Mouse (Mus musculus) lung, embryonic 14.5 days (tissue): ENCODE measurements at regions not wholly inside any gene's neighbourhood (a gene's known extent, or its start where the extent isn't known, plus 50 kb on each side); places are given as distances from the start of the nearest gene placed in this dataset.
A peak's percentile ranks its signal among the peaks of the same experiment; 100 is the strongest.

ENCODE experiments used
- ATAC-seq: fragments of 200-750 bp; cut with Nextera tagmentation; 2 replicates; pipeline ENCODE4 v1.8.0; 2017; ENCODE audit warnings: mild to moderate bottlenecking, moderate TSS enrichment, moderate library complexity; ENCODE audit not compliant: insufficient read depth
- DNase-seq: peaks from one replicate; pipeline ENCODE4 v3.0.0-alpha.2; 2015
- H3K27ac ChIP-seq: fragments of 300-500 bp; sonication (generic); 2 replicates; pipeline ENCODE4 v1.5.1; 2014; ENCODE audit warnings: low read depth, mild to moderate bottlenecking, moderate library complexity
- H3K27me3 ChIP-seq: fragments of 300-500 bp; sonication (generic); 2 replicates; pipeline ENCODE4 v1.6.1; 2014; ENCODE audit warnings: low read length, control low read depth; ENCODE audit not compliant: insufficient read depth
- H3K36me3 ChIP-seq: fragments of 300-500 bp; sonication (generic); 2 replicates; pipeline ENCODE4 v1.6.1; 2014; ENCODE audit warnings: control low read depth; ENCODE audit not compliant: insufficient read depth
- H3K4me1 ChIP-seq: fragments of 300-500 bp; sonication (generic); 2 replicates; pipeline ENCODE4 v1.6.1; 2014; ENCODE audit warnings: antibody characterized with exemption, control low read depth; ENCODE audit not compliant: insufficient read depth
- H3K4me2 ChIP-seq: fragments of 300-500 bp; sonication (generic); 2 replicates; pipeline ENCODE4 v1.6.1; 2014; ENCODE audit warnings: mild to moderate bottlenecking
- H3K4me3 ChIP-seq: fragments of 300-500 bp; sonication (generic); 2 replicates; pipeline ENCODE4 v1.5.1; 2014; ENCODE audit warnings: low read depth, low read length
- H3K9ac ChIP-seq: fragments of 300-500 bp; sonication (generic); 2 replicates; pipeline ENCODE4 v1.6.1; 2014
- H3K9me3 ChIP-seq: fragments of 300-500 bp; sonication (generic); 2 replicates; pipeline ENCODE4 v1.6.1; 2016; ENCODE audit warnings: low read depth, low read length, control low read depth
- CTCF ChIP-seq: IDR thresholded peaks from 2 replicates; pipeline ENCODE4 v1.5.1; 2016; ENCODE audit warnings: antibody characterized with exemption, low read depth
- WGBS: fragments of 180-500 bp; shearing (Covaris S2); extraction: QIAGEN DNeasy Blood & Tissue Kit; methylation state at CpG from one replicate; pipeline ENCODE4 v1.1.7; 2014; 5-methylcytosine and 5-hydroxymethylcytosine counted together

DNA sequence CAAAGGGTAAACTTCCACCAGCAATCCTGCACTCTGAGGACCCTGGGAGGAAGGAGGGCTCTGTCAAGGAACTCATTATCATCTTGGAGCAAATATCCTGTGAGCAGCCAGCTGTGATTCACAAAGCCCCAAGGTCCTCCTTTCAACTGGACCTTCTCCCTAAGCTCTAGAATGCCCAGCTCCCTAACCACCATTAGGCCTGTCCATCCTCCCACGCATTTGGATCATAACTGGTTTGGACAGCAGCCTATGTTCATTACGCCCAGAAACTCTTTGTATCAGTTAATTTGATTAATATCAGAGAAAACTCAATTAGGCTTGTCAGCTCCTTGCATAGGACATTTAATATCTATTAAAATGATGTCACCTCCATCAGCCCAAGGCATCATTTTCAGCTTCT, 557.3 kb upstream of the Tenm4 start:
- 74% methylated on average over 2 of the region's 2 CpGs for WGBS
- Histone ChIP-seq H3K9ac (no peak overlapping the region), H3K27ac (no peak overlapping the region), H3K9me3 (no peaks in the 10 kb centered on the region), H3K27me3 (no peaks in the 10 kb centered on the region), H3K4me1 (no peaks in the 10 kb centered on the region), H3K4me3 (no peak overlapping the region), H3K36me3 (no peaks in the 10 kb centered on the region), H3K4me2 (no peak overlapping the region)
- DNase-seq (no peak), ATAC-seq (no peak)
- TF ChIP-seq CTCF: no peak

DNA sequence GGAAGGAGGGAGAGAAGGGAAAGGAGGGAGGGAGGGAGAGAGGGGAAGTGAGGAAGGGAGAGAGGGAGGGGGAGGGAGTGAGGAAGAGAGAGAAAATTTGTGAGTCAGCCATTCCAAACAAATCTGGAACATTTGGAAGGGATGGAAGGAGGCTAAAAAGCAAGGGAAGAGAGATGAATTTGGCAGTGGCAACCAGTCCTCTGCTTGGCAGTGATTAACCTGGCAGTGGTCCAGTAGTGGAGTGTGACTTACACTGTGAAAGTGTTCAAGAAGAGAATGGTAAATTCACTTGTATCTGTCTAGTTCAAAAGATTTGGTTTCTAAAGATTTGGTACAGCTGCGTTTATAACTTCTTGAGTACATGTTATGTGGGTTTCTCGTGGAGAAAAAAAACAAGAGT, 553.7 kb upstream of the Tenm4 start:
- peak; percentile 89 for ATAC-seq

DNA sequence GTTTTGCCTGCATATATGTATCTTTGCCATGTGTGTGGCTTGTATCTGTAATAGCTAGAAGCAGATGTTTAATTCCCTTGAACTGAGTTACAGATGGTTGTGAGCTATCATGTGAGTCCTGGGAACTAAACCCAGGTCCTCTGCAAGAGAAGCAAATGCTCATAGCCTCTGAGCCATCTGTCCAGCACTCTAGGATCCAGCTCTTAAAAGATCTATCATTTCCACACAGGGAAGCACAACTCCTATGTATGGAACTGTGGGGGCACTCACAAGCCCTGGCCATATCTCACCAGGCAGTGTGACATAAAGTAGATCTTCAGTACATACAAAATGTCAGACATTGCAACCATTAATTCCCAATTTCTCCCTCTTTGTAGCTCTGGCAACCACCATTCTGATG, 552.9 kb upstream of the Tenm4 start:
- no peak for TF ChIP-seq CTCF
- H3K36me3 ChIP-seq: no peaks in the 10 kb centered on the region
- no peak overlapping the region for H3K9ac ChIP-seq
- H3K27ac ChIP-seq: no peak overlapping the region
- ATAC-seq (no peak), DNase-seq (no peak)
- H3K9me3 ChIP-seq: no peaks in the 10 kb centered on the region
- no peaks in the 10 kb centered on the region for H3K4me1 ChIP-seq
- no peak overlapping the region for H3K4me2 ChIP-seq
- H3K4me3 ChIP-seq: no peak overlapping the region
- no peaks in the 10 kb centered on the region for H3K27me3 ChIP-seq

More for the DNA sequence above, 553.7 kb upstream of the Tenm4 start:
- peak; percentile 90 for DNase-seq
- Histone ChIP-seq H3K9me3 (no peaks in the 10 kb centered on the region), H3K9ac (no peak overlapping the region), H3K4me2 (no peak overlapping the region), H3K4me1 (no peaks in the 10 kb centered on the region), H3K27ac (no peak overlapping the region; the same call in 1 of the 2 replicates), H3K4me3 (no peak overlapping the region), H3K36me3 (no peaks in the 10 kb centered on the region), H3K27me3 (no peaks in the 10 kb centered on the region)
- 21% methylated on average over 2 of the region's 2 CpGs for WGBS
- TF ChIP-seq CTCF: no peak

DNA sequence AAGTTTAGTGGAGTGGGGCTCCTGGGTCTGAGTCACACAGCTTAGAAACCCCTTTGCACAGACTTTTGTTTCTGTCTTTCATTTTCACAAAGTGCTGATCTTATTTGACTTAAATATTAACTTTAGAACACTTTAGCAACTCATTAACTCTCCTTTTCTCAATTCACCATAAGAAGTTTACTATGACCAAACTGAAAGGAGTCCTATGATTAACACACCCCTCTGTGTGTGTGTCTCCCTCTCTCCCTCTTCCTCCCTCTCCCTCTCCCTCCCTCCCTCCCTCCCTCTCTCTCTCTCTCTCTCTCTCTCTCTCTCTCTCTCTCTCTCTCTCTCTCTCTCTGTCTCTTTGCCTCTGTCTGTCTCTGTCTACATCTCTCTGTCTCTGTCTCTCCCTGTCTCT, 551.0 kb upstream of the Tenm4 start:
- Histone ChIP-seq H3K27me3 (no peaks in the 10 kb centered on the region), H3K36me3 (no peaks in the 10 kb centered on the region), H3K4me2 (no peak overlapping the region), H3K9me3 (no peaks in the 10 kb centered on the region), H3K4me3 (no peak overlapping the region), H3K27ac (no peak overlapping the region), H3K4me1 (no peaks in the 10 kb centered on the region), H3K9ac (no peak overlapping the region)
- no peak for TF ChIP-seq CTCF
- no peak for ATAC-seq
- no peak for DNase-seq

DNA sequence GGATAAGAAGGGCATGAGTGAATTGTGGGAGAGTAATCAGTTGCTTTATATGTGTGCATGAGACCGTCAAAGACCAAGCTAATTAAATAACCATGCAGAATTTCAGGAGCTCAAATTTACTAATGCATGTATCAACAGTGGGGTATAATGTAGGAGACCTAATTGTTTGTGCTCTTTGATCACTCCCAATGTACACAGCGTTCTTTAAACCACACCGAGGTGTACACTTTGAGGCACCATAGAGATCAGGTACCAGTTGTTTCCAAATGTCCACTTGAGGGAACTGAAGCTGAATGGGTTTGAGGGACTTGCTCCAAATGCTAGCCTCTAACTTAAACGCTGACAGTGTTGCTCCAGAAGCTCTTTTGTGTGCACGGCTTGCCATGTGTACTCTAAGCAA, 530.4 kb upstream of the Tenm4 start:
- no peak for TF ChIP-seq CTCF
- no peak overlapping the region for H3K27ac ChIP-seq
- H3K4me1 ChIP-seq: no peaks in the 10 kb centered on the region
- no peaks in the 10 kb centered on the region for H3K27me3 ChIP-seq
- no peak overlapping the region for H3K4me2 ChIP-seq
- H3K4me3 ChIP-seq: no peak overlapping the region
- H3K9ac ChIP-seq: no peak overlapping the region
- no peaks in the 10 kb centered on the region for H3K9me3 ChIP-seq
- no peak for DNase-seq
- WGBS: 80% methylated on average over 5 of the region's 5 CpGs
- no peaks in the 10 kb centered on the region for H3K36me3 ChIP-seq
- no peak for ATAC-seq

DNA sequence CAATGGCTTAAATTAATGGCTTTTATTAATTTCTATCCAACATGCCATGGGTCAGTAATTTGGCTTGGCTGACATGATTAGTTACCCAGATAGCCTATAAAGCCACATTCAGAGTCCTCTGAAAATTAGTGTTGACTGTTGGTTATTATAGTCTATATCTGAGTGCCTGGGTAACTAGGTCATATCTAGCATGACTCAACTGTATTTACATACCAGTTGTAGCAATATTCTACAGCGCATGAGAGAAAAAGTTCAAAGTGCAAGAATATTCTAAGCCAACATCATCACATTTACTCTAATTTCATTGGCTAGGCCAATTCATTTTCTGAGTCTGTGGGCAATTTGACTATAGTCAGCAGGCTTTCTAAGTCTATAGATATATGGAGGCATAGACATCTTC, 496.7 kb upstream of the Tenm4 start:
- no peak for DNase-seq

DNA sequence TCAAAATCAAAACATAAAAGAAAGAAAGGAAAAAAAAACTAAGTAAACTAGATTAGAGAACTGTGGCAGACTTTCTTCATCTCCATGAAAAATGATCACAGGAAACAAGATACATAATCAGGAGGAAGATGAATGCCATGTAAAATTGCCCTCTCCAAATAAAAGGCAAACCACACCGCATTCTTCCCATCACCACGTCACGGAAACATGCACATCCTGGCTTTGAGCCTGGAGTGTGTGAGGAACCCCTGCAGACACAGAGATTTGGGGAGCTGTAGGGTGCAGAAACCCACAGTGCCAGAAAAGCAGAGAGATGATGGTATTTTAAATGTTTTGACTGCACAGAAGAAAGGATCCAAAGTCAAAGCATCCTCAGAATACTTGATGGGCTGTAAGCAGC, 488.5 kb upstream of the Tenm4 start:
- Histone ChIP-seq H3K4me2 (no peak overlapping the region), H3K27me3 (no peaks in the 10 kb centered on the region), H3K4me3 (no peak overlapping the region), H3K9ac (no peak overlapping the region), H3K27ac (no peak overlapping the region), H3K9me3 (no peaks in the 10 kb centered on the region), H3K4me1 (no peaks in the 10 kb centered on the region), H3K36me3 (no peaks in the 10 kb centered on the region)
- WGBS: 26% methylated on average over 3 of the region's 3 CpGs
- no peak for TF ChIP-seq CTCF
- DNase-seq (peak; percentile 60), ATAC-seq (peak; percentile 69)

More for the DNA sequence above, 496.7 kb upstream of the Tenm4 start:
- H3K27me3 ChIP-seq: no peaks in the 10 kb centered on the region
- H3K27ac ChIP-seq: no peak overlapping the region
- ATAC-seq: no peak
- WGBS: 88% methylated on average over 1 of the region's 1 CpGs
- no peak overlapping the region for H3K4me3 ChIP-seq
- no peak for TF ChIP-seq CTCF
- H3K4me2 ChIP-seq: no peak overlapping the region
- H3K4me1 ChIP-seq: no peaks in the 10 kb centered on the region
- H3K9ac ChIP-seq: no peak overlapping the region
- H3K9me3 ChIP-seq: no peaks in the 10 kb centered on the region
- H3K36me3 ChIP-seq: no peaks in the 10 kb centered on the region

DNA sequence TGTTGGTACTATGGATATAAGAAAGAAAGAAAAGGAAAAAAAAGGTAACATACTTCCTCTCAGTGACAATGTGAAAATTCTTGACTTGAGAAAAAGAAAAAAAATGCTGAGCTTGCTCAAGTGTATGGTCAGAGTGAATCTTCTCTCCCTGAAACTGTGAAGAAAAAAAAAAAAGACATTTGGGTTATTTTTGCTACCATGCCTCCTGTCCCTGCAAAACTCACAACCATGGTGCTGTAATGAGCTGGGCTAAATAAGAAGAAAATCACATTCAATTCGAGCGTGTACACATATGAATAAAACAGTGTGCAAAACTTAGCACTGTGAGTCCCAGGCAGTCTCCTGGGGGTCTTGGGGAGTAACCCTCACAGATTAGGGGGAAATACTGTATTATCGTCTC, 483.3 kb upstream of the Tenm4 start:
- H3K27me3 ChIP-seq: no peaks in the 10 kb centered on the region
- no peak overlapping the region for H3K27ac ChIP-seq
- H3K4me2 ChIP-seq: no peak overlapping the region
- TF ChIP-seq CTCF: no peak
- H3K4me3 ChIP-seq: no peak overlapping the region
- WGBS: 84% methylated on average over 3 of the region's 3 CpGs
- H3K36me3 ChIP-seq: no peaks in the 10 kb centered on the region
- ATAC-seq: no peak
- no peaks in the 10 kb centered on the region for H3K9me3 ChIP-seq
- no peak overlapping the region for H3K9ac ChIP-seq
- H3K4me1 ChIP-seq: no peaks in the 10 kb centered on the region
- no peak for DNase-seq
